In the genomic region with DNA sequence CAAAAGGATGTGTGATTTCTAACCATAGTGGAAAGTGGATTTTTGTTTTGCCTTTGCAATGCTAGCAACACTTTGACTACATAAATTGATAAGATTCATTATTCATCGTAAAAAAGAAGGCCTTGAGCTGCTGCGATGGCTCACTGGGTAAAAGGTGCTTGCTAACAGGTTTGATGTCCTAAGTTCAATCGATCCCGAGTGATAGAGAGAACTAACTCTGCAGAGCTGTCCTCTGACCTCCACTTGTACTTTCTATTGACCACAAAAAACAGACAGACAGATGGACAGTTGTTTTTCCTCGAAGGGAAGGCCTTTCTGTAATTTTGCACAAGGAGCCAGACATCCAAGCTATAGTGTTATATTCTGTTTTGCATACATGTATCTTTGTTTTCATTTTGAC, we compare ENCODE assay signal across 17 mouse cellular contexts.
"Had no signal": no experiment of that assay in that cellular context is flagged by ENCODE, and none has a peak within 500 bp of the region (broad histone marks: within the 10 kb centered on the region; RNA-seq: fewer than 3 reads in every experiment).

No protein-coding gene starts in this region.

- ATAC-seq: hindbrain, embryonic 16.5 days; intestine, embryonic 15.5 days; lung, postnatal 0 days had no signal

- H3K9me3 ChIP-seq: intestine, embryonic 15.5 days; kidney, embryonic 15.5 days; limb, embryonic 12.5 days; limb, embryonic 15.5 days; stomach, embryonic 15.5 days had no signal

- H3K27ac ChIP-seq: intestine, embryonic 15.5 days; kidney, embryonic 15.5 days; limb, embryonic 12.5 days; limb, embryonic 15.5 days; macrophage; stomach, embryonic 15.5 days had no signal

- H3K9ac ChIP-seq: intestine, embryonic 15.5 days; kidney, embryonic 15.5 days; limb, embryonic 12.5 days; limb, embryonic 15.5 days; lung, embryonic 14.5 days; stomach, embryonic 15.5 days had no signal

- DNase-seq: kidney, adult 18-20 months; kidney, postnatal 10 days; left cerebral cortex, postnatal 4 days; lung, embryonic 14.5 days; midbrain, embryonic 14.5 days; retina, postnatal 1 day; right cerebral cortex, postnatal 25 days; spleen, adult 18-20 months; thymus, postnatal 25 days had no signal

- H3K4me1 ChIP-seq: intestine, embryonic 15.5 days; limb, embryonic 12.5 days; stomach, embryonic 15.5 days had no signal

- H3K36me3 ChIP-seq: intestine, embryonic 15.5 days; kidney, embryonic 15.5 days; limb, embryonic 12.5 days; limb, embryonic 15.5 days; stomach, embryonic 15.5 days had no signal

- H3K4me2 ChIP-seq: intestine, embryonic 15.5 days; kidney, embryonic 15.5 days; limb, embryonic 12.5 days; limb, embryonic 15.5 days; lung, embryonic 14.5 days; stomach, embryonic 15.5 days had no signal

- H3K27me3 ChIP-seq: intestine, embryonic 15.5 days; kidney, embryonic 15.5 days; limb, embryonic 12.5 days; limb, embryonic 15.5 days; stomach, embryonic 15.5 days had no signal

- H3K4me3 ChIP-seq: intestine, embryonic 15.5 days; kidney, embryonic 15.5 days; limb, embryonic 12.5 days; limb, embryonic 15.5 days; stomach, embryonic 15.5 days had no signal
